Mouse (Mus musculus) colon, adult 2 months (tissue): ENCODE data around the gene Alox15. TPM values are rescaled to one million over a fixed set of nuclear protein-coding genes. Genes with fewer than 3 reads are reported as not detected.

Experiments
- polyA plus RNA-seq: library from polyadenylated mRNA; depleted of rRNA; stranded (reverse); fragments of >200 nt; gene quantifications from 2 replicates; pipeline ENCODE4 v1.2.3, GENCODE M21; 2012; rRNA removed

Gene Alox15
- 2.3 and 3.8 TPM in 2 replicates for polyA plus RNA-seq

GRCm38 (mm10) chr11:70351868-70352267 is at the start of gene Alox15:
Alox15 (minus strand) TSS chr11:70352031.

GRCm38 (mm10) chr11:70322528-70322927 is 29.3 kb downstream of the Alox15 start, which contains the start of gene Alox12e:
Alox12e (minus strand) TSS chr11:70322628.

Other genes starting within 250 kb of the Alox15 start
- 2.6 and 4.0 TPM in 2 replicates for gene Mgl2, start 221.7 kb downstream of the Alox15 start, polyA plus RNA-seq
- 1.3 and 3.6 TPM in 2 replicates for gene Clec10a, start 195.8 kb downstream of the Alox15 start, polyA plus RNA-seq
- gene Slc16a11, start 139.3 kb downstream of the Alox15 start, polyA plus RNA-seq, result 19.0 and 22.8 TPM in 2 replicates
- 7.2 and 11.0 TPM in 2 replicates for gene Slc16a13, start 131.0 kb downstream of the Alox15 start, polyA plus RNA-seq
- 2.0 and 2.7 TPM in 2 replicates for gene Bcl6b, start 122.2 kb downstream of the Alox15 start, polyA plus RNA-seq
- gene 0610010K14Rik, start 114.1 kb downstream of the Alox15 start, polyA plus RNA-seq, result 45.7 and 58.9 TPM in 2 replicates
- 5.9 and 6.5 TPM in 2 replicates for gene Gm21988, start 112.2 kb downstream of the Alox15 start, polyA plus RNA-seq
- gene Rnasek, start 112.2 kb downstream of the Alox15 start, polyA plus RNA-seq, result 146 and 189 TPM in 2 replicates
- gene Alox12, start 96.7 kb downstream of the Alox15 start, polyA plus RNA-seq, result 1.2 and 1.7 TPM in 2 replicates
- gene Alox12e, start 29.4 kb downstream of the Alox15 start, polyA plus RNA-seq, result 0.09 and 0.10 TPM in 2 replicates
- 13.3 and 14.7 TPM in 2 replicates for gene Pelp1, start 58.0 kb upstream of the Alox15 start, polyA plus RNA-seq
- 22.9 and 26.3 TPM in 2 replicates for gene Arrb2, start 80.6 kb upstream of the Alox15 start, polyA plus RNA-seq
- gene Med11, start 99.9 kb upstream of the Alox15 start, polyA plus RNA-seq, result 18.3 TPM in 2 replicates
- 4.1 and 4.6 TPM in 2 replicates for gene Zmynd15, start 107.4 kb upstream of the Alox15 start, polyA plus RNA-seq
- gene Cxcl16, start 108.0 kb upstream of the Alox15 start, polyA plus RNA-seq, result 21.9 and 24.0 TPM in 2 replicates
- 2.4 and 3.2 TPM in 2 replicates for gene Tm4sf5, start 153.2 kb upstream of the Alox15 start, polyA plus RNA-seq
- not detected in 2 replicates for gene Vmo1, start 162.6 kb upstream of the Alox15 start, polyA plus RNA-seq
- 0.16 TPM in 1 of 2 replicates, not detected in the other for gene Gltpd2, start 167.2 kb upstream of the Alox15 start, polyA plus RNA-seq
- 192 and 239 TPM in 2 replicates for gene Psmb6, start 173.3 kb upstream of the Alox15 start, polyA plus RNA-seq
- not detected in 2 replicates for gene Gm40193, start 180.9 kb upstream of the Alox15 start, polyA plus RNA-seq
- gene Pld2, start 188.0 kb upstream of the Alox15 start, polyA plus RNA-seq, result 9.8 and 10.3 TPM in 2 replicates
- gene Mink1, start 210.8 kb upstream of the Alox15 start, polyA plus RNA-seq, result 104 and 119 TPM in 2 replicates